Mouse (Mus musculus) liver, postnatal 0 days (tissue): ENCODE results near the gene Gm29609. TPM values are rescaled to one million over a fixed set of nuclear protein-coding genes. Genes with fewer than 3 reads are reported as not detected.

Experiments
- ATAC-seq: fragments of 200-750 bp; cut with Nextera tagmentation; 2 replicates; pipeline ENCODE4 v1.8.0; 2017; ENCODE audit warnings: mild to moderate bottlenecking, moderate library complexity
- DNase-seq: peaks from one replicate; pipeline ENCODE4 v3.0.0-alpha.2; 2016
- H3K27ac ChIP-seq: fragments of 300-500 bp; sonication (generic); 2 replicates; pipeline ENCODE4 v1.5.1; 2014; ENCODE audit warnings: antibody characterized with exemption, moderate library complexity, mild to moderate bottlenecking, low read depth
- H3K27me3 ChIP-seq: fragments of 300-500 bp; sonication (generic); 2 replicates; pipeline ENCODE4 v1.6.1; 2014; ENCODE audit warnings: low read length, control low read depth, mixed read lengths; ENCODE audit not compliant: insufficient read depth
- H3K36me3 ChIP-seq: fragments of 300-500 bp; sonication (generic); replicated peaks from 2 replicates; pipeline ENCODE4 v1.6.1; 2014; ENCODE audit warnings: mild to moderate bottlenecking, control low read depth, low read length, moderate library complexity, mixed read lengths; ENCODE audit not compliant: insufficient read depth
- H3K4me1 ChIP-seq: fragments of 300-500 bp; sonication (generic); 2 replicates; pipeline ENCODE4 v1.6.1; 2014; ENCODE audit warnings: antibody characterized with exemption, mild to moderate bottlenecking, control low read depth; ENCODE audit not compliant: insufficient read depth
- H3K4me2 ChIP-seq: fragments of 300-500 bp; sonication (generic); 2 replicates; pipeline ENCODE4 v1.6.1; 2014; ENCODE audit warnings: low read depth, mild to moderate bottlenecking, low read length, moderate library complexity, mixed read lengths
- H3K4me3 ChIP-seq: fragments of 300-500 bp; sonication (generic); 2 replicates; pipeline ENCODE4 v1.5.1; 2014; ENCODE audit warnings: low read depth, low read length
- H3K9ac ChIP-seq: fragments of 300-500 bp; sonication (generic); replicated peaks from 2 replicates; pipeline ENCODE4 v1.6.1; 2014; ENCODE audit warnings: mild to moderate bottlenecking, moderate library complexity
- H3K9me3 ChIP-seq: fragments of 300-500 bp; sonication (generic); 2 replicates; pipeline ENCODE4 v1.6.1; 2016; ENCODE audit warnings: mild to moderate bottlenecking, control low read depth, low read length, mixed read lengths
- CTCF ChIP-seq: sonication (generic); IDR thresholded peaks from 2 replicates; pipeline ENCODE4 v1.5.1; 2016; ENCODE audit warnings: antibody characterized with exemption, low read depth
- EP300 ChIP-seq: IDR thresholded peaks from 2 replicates; pipeline ENCODE4 v1.6.1; 2016; ENCODE audit warnings: antibody characterized with exemption, low read depth, mild to moderate bottlenecking
- WGBS: fragments of 180-500 bp; shearing (Covaris S2); extraction: QIAGEN DNeasy Blood & Tissue Kit; methylation state at CpG from one replicate; pipeline ENCODE4 v1.1.7; 2014; ENCODE audit not compliant: insufficient replicate concordance; 5-methylcytosine and 5-hydroxymethylcytosine counted together
- polyA plus RNA-seq: library from polyadenylated mRNA; unstranded; fragments of >200 nt; fragmentation: Nextera tagmentation; extraction: Ambion mirVana; gene quantifications from 2 replicates; pipeline ENCODE4 v1.2.1, GENCODE M21; 2015

Gene Gm29609
- polyA plus RNA-seq, 1 experiment from 2014 or later: 0.59 TPM

DNA sequence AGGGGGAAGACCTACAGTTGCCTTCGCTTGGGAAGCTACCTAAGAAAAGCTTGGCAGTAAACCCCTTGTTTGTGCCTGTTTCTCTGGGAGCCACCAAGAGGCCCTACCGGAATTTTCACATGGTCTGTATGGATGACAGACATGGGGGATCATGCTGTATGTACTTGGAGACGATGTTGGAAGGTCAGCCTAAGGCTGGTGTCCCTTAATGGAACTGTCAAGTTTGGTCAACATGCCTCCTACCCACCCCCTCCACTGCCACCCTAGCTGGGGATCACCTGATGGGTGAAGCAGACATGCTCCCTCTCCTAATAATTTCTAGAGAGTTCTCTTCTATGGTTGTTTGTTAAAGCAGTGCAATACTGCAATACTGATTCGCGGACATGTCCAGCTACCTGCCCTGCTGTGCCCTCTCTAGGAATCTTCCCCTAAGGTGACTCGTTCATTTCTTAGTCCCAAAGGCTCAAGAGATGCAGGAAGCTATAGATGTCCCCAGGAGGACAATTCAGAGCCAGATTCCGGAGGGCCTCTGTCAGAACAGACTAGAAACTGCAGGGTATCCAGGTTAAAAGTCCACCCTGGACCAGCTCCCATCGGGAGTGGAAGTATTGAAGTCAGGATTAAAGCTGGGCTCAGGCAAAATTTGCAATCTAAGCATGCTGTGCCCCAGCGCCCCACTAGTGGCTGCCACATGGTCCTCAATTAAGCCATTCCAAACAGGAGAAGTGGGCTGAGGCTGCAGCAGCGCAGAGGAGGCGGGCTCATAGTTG lies 83.8 kb downstream of the Gm29609 start:
- Histone ChIP-seq H3K4me3 (peak overlapping the region; percentile 27; the same call in 1 of the 2 replicates), H3K36me3 (no peaks in the 10 kb centered on the region), H3K4me1 (peaks cover 15% of the 10 kb centered on the region), H3K9ac (0 out of 2 replicates have a peak overlapping the region, but pooled peaks have one; percentile 30), H3K4me2 (peak overlapping the region; percentile 71), H3K27me3 (peaks cover 68% of the 10 kb centered on the region), H3K9me3 (no peaks in the 10 kb centered on the region), H3K27ac (no peak overlapping the region)
- TF ChIP-seq CTCF (no peak), EP300 (no peak)
- ATAC-seq (no peak), DNase-seq (peak; percentile 17)
- WGBS: 26% methylated on average over 11 of the region's 11 CpGs

DNA sequence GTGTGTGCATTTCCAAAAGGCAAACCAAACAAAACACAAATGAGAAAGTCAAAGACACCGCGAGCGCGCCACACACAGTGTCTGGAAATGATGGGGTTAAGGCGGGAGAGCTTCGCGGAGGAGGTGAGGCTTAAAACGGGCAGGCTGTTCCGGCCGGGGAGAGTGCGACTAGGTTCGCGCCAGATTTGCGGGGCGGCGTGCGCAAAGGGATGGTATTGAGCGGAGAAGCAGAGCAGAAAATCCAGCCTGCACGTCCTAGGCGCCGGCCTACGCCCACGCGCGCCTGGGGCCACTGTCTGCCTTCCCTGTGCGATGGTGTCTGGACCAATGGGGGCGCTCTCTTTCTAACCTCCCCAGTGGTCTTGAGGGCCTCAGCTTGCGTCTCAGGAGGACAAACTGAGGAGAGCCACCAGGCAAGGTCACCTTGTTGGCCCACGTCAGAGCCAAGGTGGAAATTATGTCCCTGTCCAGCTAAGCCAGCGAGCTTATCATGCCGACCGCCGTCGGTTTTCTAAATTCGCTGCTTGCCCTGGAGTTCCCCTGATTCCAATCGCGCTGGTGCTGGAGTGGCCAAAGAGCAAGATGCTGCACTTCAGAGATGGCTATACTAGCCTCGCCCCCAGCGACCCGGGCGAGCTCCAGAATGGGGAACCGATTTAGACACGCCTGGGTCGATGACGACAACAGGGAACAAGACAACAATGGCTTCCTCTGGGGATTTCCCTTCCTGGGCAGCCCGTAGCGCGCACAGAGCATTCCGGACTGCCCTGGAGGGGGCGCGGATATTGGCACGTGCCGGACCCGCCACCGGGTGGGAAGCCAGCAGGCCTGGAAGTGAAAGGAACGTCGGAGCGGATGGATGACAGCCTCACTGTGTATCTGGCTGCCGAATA lies 84.7 kb downstream of the Gm29609 start:
- DNase-seq: peak; percentile 67

More for the DNA sequence above, 84.7 kb downstream of the Gm29609 start:
- no peak for TF ChIP-seq EP300
- 0 out of 2 replicates have a peak, but pooled peaks have one; percentile 20 for TF ChIP-seq CTCF
- H3K27ac ChIP-seq: no peak overlapping the region
- H3K4me3 ChIP-seq: peak overlapping the region; percentile 27
- H3K36me3 ChIP-seq: no peaks in the 10 kb centered on the region
- no peaks in the 10 kb centered on the region for H3K9me3 ChIP-seq
- ATAC-seq: peak; percentile 44
- H3K4me1 ChIP-seq: peaks cover 15% of the 10 kb centered on the region
- peak overlapping the region; percentile 71 for H3K4me2 ChIP-seq
- WGBS: under 1% methylated on average over 59 of the region's 59 CpGs
- peaks cover 74% of the 10 kb centered on the region for H3K27me3 ChIP-seq
- H3K9ac ChIP-seq: 0 out of 2 replicates have a peak overlapping the region, but pooled peaks have one; percentile 30

Other genes starting within 250 kb of the Gm29609 start
- gene Cgref1, start 234.3 kb downstream of the Gm29609 start, polyA plus RNA-seq: 18.7 and 22.8 TPM in 2 replicates
- gene Preb, start 219.6 kb downstream of the Gm29609 start, polyA plus RNA-seq: 79.2 and 80.6 TPM in 2 replicates
- 0.05 TPM in 1 of 2 replicates, not detected in the other for gene Tcf23, start 211.2 kb downstream of the Gm29609 start, polyA plus RNA-seq
- 162 and 169 TPM in 2 replicates for gene Atraid, start 131.6 kb downstream of the Gm29609 start, polyA plus RNA-seq
- gene Slc5a6, start 131.0 kb downstream of the Gm29609 start, polyA plus RNA-seq: 3.1 and 3.7 TPM in 2 replicates
- gene Cad, start 125.1 kb downstream of the Gm29609 start, polyA plus RNA-seq: 3.1 and 4.2 TPM in 2 replicates
- not detected in 2 replicates for gene Dnajc5g, start 73.6 kb downstream of the Gm29609 start, polyA plus RNA-seq
- 0.24 and 0.72 TPM in 2 replicates for gene Slc30a3, start 71.7 kb downstream of the Gm29609 start, polyA plus RNA-seq
- 0.12 and 0.86 TPM in 2 replicates for gene Trim54, start 63.2 kb downstream of the Gm29609 start, polyA plus RNA-seq
- gene Ucn, start 41.1 kb downstream of the Gm29609 start, polyA plus RNA-seq: not detected in 2 replicates
- gene Mpv17, start 25.7 kb downstream of the Gm29609 start, polyA plus RNA-seq: 16.5 and 17.6 TPM in 2 replicates
- 15.0 and 16.8 TPM in 2 replicates for gene Gtf3c2, start 233 bp upstream of the Gm29609 start, polyA plus RNA-seq
- gene Snx17, start 13.3 kb upstream of the Gm29609 start, polyA plus RNA-seq: 29.4 and 29.9 TPM in 2 replicates
- 35.5 and 36.8 TPM in 2 replicates for gene Eif2b4, start 13.5 kb upstream of the Gm29609 start, polyA plus RNA-seq
- 2.9 TPM in 2 replicates for gene Zfp513, start 22.4 kb upstream of the Gm29609 start, polyA plus RNA-seq
- gene Ppm1g, start 40.8 kb upstream of the Gm29609 start, polyA plus RNA-seq: 49.4 and 56.9 TPM in 2 replicates
- gene Nrbp1, start 61.0 kb upstream of the Gm29609 start, polyA plus RNA-seq: 42.9 and 43.0 TPM in 2 replicates
- 0.28 TPM in 1 of 2 replicates, not detected in the other for gene Gm9970, start 61.3 kb upstream of the Gm29609 start, polyA plus RNA-seq
- gene Krtcap3, start 71.8 kb upstream of the Gm29609 start, polyA plus RNA-seq: 6.5 and 7.5 TPM in 2 replicates
- 2.3 and 2.7 TPM in 2 replicates for gene Ift172, start 111.2 kb upstream of the Gm29609 start, polyA plus RNA-seq
- gene Fndc4, start 116.2 kb upstream of the Gm29609 start, polyA plus RNA-seq: 4.4 and 5.4 TPM in 2 replicates
- gene Gckr, start 117.5 kb upstream of the Gm29609 start, polyA plus RNA-seq: 53.7 and 63.1 TPM in 2 replicates